Mouse (Mus musculus) forebrain, embryonic 10.5 days (tissue): ENCODE data around the gene Ecel1. TPM values are rescaled to one million over a fixed set of nuclear protein-coding genes. Genes with fewer than 3 reads are reported as not detected.

Source experiments
- DNase-seq: peaks from one replicate; pipeline ENCODE4 v3.0.0-alpha.2; 2017; ENCODE audit warnings: low spot score; ENCODE audit errors: extremely low spot score
- H3K27ac ChIP-seq: fragments of 300-500 bp; sonication (generic); 2 replicates; pipeline ENCODE4 v1.5.1; 2016; ENCODE audit warnings: mild to moderate bottlenecking
- H3K27me3 ChIP-seq: fragments of 300-500 bp; sonication (generic); 2 replicates; pipeline ENCODE4 v1.6.1; 2016; ENCODE audit warnings: mild to moderate bottlenecking; ENCODE audit not compliant: poor library complexity, severe bottlenecking
- H3K36me3 ChIP-seq: fragments of 300-500 bp; sonication (generic); replicated peaks from 2 replicates; pipeline ENCODE4 v1.6.1; 2016; ENCODE audit warnings: mild to moderate bottlenecking, moderate library complexity
- H3K4me1 ChIP-seq: fragments of 300-500 bp; sonication (generic); 2 replicates; pipeline ENCODE4 v1.6.1; 2016
- H3K4me3 ChIP-seq: fragments of 300-500 bp; sonication (generic); 2 replicates; pipeline ENCODE4 v1.5.1; 2016; ENCODE audit warnings: mild to moderate bottlenecking, moderate library complexity
- H3K9me3 ChIP-seq: fragments of 300-500 bp; sonication (generic); 2 replicates; pipeline ENCODE4 v1.6.1; 2016; ENCODE audit warnings: mild to moderate bottlenecking, moderate library complexity
- WGBS: fragments of 180-500 bp; shearing (Covaris S2); methylation state at CpG from one replicate; pipeline ENCODE4 v1.1.7; 2016; 5-methylcytosine and 5-hydroxymethylcytosine counted together
- polyA plus RNA-seq: library from polyadenylated mRNA; unstranded; fragments of >200 nt; fragmentation: Nextera tagmentation; extraction: Ambion mirVana; gene quantifications from 2 replicates; pipeline ENCODE4 v1.2.1, GENCODE M21; 2016

The Ecel1 gene
- 1.1 and 1.2 TPM in 2 replicates for polyA plus RNA-seq

GRCm38 (mm10) chr1:87156199-87156587 lies at the start of gene Ecel1:
Gene Ecel1, minus strand, starts transcription at chr1:87156521.
- Histone ChIP-seq H3K4me1 (peaks cover 37% of the 10 kb centered on the region), H3K36me3 (no peaks in the 10 kb centered on the region), H3K9me3 (no peaks in the 10 kb centered on the region), H3K4me3 (peak within 1 kb of the TSS; percentile 53), H3K27me3 (peaks cover 96% of the 10 kb centered on the region), H3K27ac (0 out of 2 replicates have a peak within 1 kb of the TSS, but pooled peaks have one; percentile 44)
- no peak for DNase-seq
- 1% methylated on average over 12 of the region's 12 CpGs for WGBS

DNA sequence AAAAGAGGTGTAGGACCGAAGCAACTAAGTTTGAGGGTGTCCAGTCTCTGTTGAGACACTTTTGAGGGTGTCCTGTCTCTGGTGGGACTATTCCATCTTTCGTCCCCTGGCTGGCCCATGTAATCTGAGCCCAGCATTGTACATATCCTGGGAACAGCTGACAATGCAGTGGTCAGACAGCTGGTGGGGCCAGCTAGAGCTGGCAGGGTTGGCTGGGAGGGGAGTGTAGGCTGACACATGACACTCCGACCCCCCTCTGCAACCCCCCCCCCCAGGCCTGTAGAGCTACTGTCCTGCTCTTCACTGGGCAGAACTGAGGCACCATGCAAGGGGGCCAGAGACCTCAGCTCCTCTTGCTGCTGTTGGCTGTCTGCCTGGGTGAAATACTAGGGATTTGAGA lies 49.2 kb upstream of the Ecel1 start:
- Histone ChIP-seq H3K27me3 (peaks cover 42% of the 10 kb centered on the region), H3K4me1 (peaks cover 17% of the 10 kb centered on the region), H3K36me3 (no peaks in the 10 kb centered on the region), H3K9me3 (no peaks in the 10 kb centered on the region), H3K4me3 (no peak overlapping the region), H3K27ac (no peak overlapping the region)
- no peak for DNase-seq
- 66% methylated on average over 3 of the region's 3 CpGs for WGBS

GRCm38 (mm10) chr1:87205038-87205437 lies 48.7 kb upstream of the Ecel1 start:
- Histone ChIP-seq H3K27me3 (peaks cover 42% of the 10 kb centered on the region), H3K9me3 (no peaks in the 10 kb centered on the region), H3K27ac (no peak overlapping the region), H3K4me3 (no peak overlapping the region), H3K4me1 (peaks cover 17% of the 10 kb centered on the region), H3K36me3 (no peaks in the 10 kb centered on the region)
- DNase-seq, result no peak
- 66% methylated on average over 6 of the region's 6 CpGs for WGBS

DNA sequence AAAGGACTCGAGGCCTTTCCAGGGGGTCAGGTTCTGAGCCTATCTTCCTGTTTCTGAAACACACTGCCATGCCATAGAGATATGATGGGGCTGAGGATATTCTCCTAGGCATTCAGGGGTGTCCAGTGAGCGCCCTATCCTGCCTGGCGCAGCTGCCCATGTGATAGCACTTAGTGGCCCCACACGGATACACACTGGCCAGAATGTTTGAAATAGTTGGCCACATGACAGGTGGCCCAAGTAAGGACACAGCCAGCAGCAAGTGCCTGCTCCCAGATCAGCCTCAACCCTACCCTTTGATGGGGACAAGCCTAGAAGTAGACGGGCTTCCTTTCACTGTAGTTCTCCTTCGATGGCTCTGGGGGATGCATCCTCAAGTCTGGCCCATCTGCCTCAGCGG lies 48.1 kb upstream of the Ecel1 start, which contains the start of gene Chrng:
Gene Chrng (plus strand): TSS at position 193 of the 400 bp plus-strand sequence.
- 91% methylated on average over 7 of the region's 7 CpGs for WGBS
- Histone ChIP-seq H3K9me3 (no peaks in the 10 kb centered on the region), H3K27ac (no peak within 1 kb of the TSS), H3K27me3 (peaks cover 42% of the 10 kb centered on the region), H3K4me3 (no peak within 1 kb of the TSS), H3K4me1 (peaks cover 17% of the 10 kb centered on the region), H3K36me3 (no peaks in the 10 kb centered on the region)
- no peak for DNase-seq

DNA sequence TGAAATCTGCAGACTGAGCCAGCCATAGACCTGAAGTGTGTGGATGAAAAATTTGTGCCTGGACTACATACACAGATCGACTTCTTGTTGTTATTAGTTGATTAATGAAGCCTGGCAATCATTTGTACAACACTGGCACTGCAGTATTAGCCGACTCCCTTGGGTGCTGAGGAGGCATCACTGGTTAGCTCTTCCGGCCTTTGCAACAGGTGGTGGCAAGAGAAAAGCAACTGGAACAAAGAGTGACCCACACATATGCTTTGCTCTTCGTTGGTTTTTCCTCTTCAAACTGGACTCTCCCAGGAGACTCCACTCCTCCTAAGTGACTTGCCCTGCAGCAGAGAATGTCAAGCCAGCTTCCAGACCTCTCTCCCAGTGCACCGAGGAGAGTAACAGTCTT lies 47.5 kb upstream of the Ecel1 start:
- Histone ChIP-seq H3K27ac (no peak overlapping the region), H3K27me3 (peaks cover 37% of the 10 kb centered on the region), H3K9me3 (no peaks in the 10 kb centered on the region), H3K36me3 (no peaks in the 10 kb centered on the region), H3K4me1 (peaks cover 17% of the 10 kb centered on the region), H3K4me3 (no peak overlapping the region)
- 82% methylated on average over 5 of the region's 5 CpGs for WGBS
- no peak for DNase-seq

DNA sequence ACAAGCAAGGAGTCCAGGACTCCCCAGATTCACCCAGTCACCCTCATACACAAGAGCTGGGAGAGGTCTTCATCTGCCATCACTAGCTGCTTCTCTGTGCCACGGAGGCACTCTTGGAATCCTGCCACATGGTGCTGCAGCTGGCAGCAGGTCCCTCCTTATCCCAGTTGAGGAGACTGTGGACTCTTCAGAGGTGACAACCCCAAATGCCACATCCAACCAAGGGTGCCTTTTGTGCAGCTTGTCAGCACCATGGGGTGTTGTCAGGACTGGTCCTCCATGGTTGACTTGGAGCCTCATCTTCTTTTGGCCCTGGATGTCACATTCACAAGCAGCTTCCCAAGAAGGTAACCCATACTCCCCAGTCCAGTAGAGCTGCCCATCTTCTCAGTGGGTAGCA lies 45.5 kb upstream of the Ecel1 start:
- DNase-seq, result no peak

GRCm38 (mm10) chr1:87200811-87201210 lies 44.5 kb upstream of the Ecel1 start:
- 62% methylated on average over 2 of the region's 2 CpGs for WGBS
- Histone ChIP-seq H3K4me1 (peaks cover 9% of the 10 kb centered on the region), H3K9me3 (no peaks in the 10 kb centered on the region), H3K4me3 (no peak overlapping the region), H3K27me3 (peaks cover 14% of the 10 kb centered on the region), H3K36me3 (no peaks in the 10 kb centered on the region), H3K27ac (no peak overlapping the region)
- DNase-seq, result no peak

More for the DNA sequence above, 45.5 kb upstream of the Ecel1 start:
- no peaks in the 10 kb centered on the region for H3K36me3 ChIP-seq
- H3K27me3 ChIP-seq, result peaks cover 25% of the 10 kb centered on the region
- WGBS, result 56% methylated on average over 1 of the region's 1 CpGs
- H3K4me1 ChIP-seq, result peaks cover 17% of the 10 kb centered on the region
- no peaks in the 10 kb centered on the region for H3K9me3 ChIP-seq
- no peak overlapping the region for H3K27ac ChIP-seq
- H3K4me3 ChIP-seq, result no peak overlapping the region

- WGBS, result 83% methylated on average over 12 of the region's 12 CpGs
- Histone ChIP-seq H3K9me3 (no peaks in the 10 kb centered on the region), H3K36me3 (no peaks in the 10 kb centered on the region), H3K27ac (no peak overlapping the region), H3K27me3 (no peaks in the 10 kb centered on the region), H3K4me1 (no peaks in the 10 kb centered on the region), H3K4me3 (no peak overlapping the region)
- no peak for DNase-seq
Measured at GRCm38 (mm10) chr1:87198119-87199065, 42.1 kb upstream of the Ecel1 start.

GRCm38 (mm10) chr1:87197296-87197695 lies 41.0 kb upstream of the Ecel1 start:
- 85% methylated on average over 9 of the region's 9 CpGs for WGBS
- no peaks in the 10 kb centered on the region for H3K27me3 ChIP-seq

GRCm38 (mm10) chr1:87190429-87190828 lies 34.1 kb upstream of the Ecel1 start, which contains the start of gene Chrnd:
Gene Chrnd, plus strand, starts transcription at chr1:87190607.
- no peak within 1 kb of the TSS for H3K4me3 ChIP-seq
- no peaks in the 10 kb centered on the region for H3K9me3 ChIP-seq
- peak within 1 kb of the TSS; percentile 35; the same call in 1 of the 2 replicates for H3K27ac ChIP-seq
- WGBS, result 35% methylated on average over 4 of the region's 4 CpGs
- H3K4me1 ChIP-seq, result peaks cover 27% of the 10 kb centered on the region
- H3K36me3 ChIP-seq, result no peaks in the 10 kb centered on the region
- DNase-seq, result no peak
- peaks cover 50% of the 10 kb centered on the region for H3K27me3 ChIP-seq

More at GRCm38 (mm10) chr1:87197296-87197695, 41.0 kb upstream of the Ecel1 start:
- Histone ChIP-seq H3K9me3 (no peaks in the 10 kb centered on the region), H3K4me1 (no peaks in the 10 kb centered on the region), H3K4me3 (no peak overlapping the region), H3K27ac (no peak overlapping the region), H3K36me3 (no peaks in the 10 kb centered on the region)
- no peak for DNase-seq

GRCm38 (mm10) chr1:87187037-87187355 lies 30.7 kb upstream of the Ecel1 start:
- no peaks in the 10 kb centered on the region for H3K36me3 ChIP-seq
- WGBS, result under 1% methylated on average over 15 of the region's 15 CpGs
- peaks cover 54% of the 10 kb centered on the region for H3K4me1 ChIP-seq
- peak overlapping the region; percentile 60 for H3K4me3 ChIP-seq
- peak overlapping the region; percentile 75 for H3K27ac ChIP-seq
- peak; percentile 91 for DNase-seq
- H3K9me3 ChIP-seq, result no peaks in the 10 kb centered on the region
- peaks cover 84% of the 10 kb centered on the region for H3K27me3 ChIP-seq

GRCm38 (mm10) chr1:87186261-87187036 lies 30.1 kb upstream of the Ecel1 start:
- peak overlapping the region; percentile 60 for H3K4me3 ChIP-seq
- 2% methylated on average over 52 of the region's 54 CpGs for WGBS
- no peaks in the 10 kb centered on the region for H3K36me3 ChIP-seq
- H3K9me3 ChIP-seq, result no peaks in the 10 kb centered on the region
- peak; percentile 55 for DNase-seq
- peaks cover 54% of the 10 kb centered on the region for H3K4me1 ChIP-seq
- peaks cover 90% of the 10 kb centered on the region for H3K27me3 ChIP-seq
- H3K27ac ChIP-seq, result peak overlapping the region; percentile 75
